Mouse (Mus musculus): ENCODE measurements around the gene Creb3l2.

DNA sequence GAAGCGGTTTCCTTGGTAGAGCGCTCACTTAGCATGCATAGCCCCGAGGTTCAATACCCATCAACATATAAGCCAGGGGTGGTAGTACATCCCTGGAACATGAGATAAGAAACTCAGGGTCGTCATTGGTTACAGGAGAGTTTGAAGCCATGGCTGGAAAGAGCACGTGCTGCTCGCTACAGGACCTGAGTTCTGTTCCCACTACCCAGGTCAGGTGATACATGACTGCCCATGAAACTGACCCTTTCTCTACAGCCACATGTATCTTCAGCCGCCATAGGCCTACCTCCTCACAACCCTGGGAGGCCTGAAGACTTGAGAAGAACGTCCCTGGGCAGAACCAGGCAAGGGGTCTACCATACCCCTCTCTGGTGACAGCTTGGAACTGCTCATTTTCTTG is 13.0 kb downstream of the Creb3l2 start:
- TF ChIP-seq GATA1 (IDR thresholded peaks at IDR 0.05; ENCODE audit: low read length) = no peak
- no peak for TF ChIP-seq TAL1 (IDR thresholded peaks at IDR 0.05; ENCODE audit: low read length)
